Mouse (Mus musculus): ENCODE data around the gene Scarf2.

- no peak for TF ChIP-seq GATA1 (IDR thresholded peaks at IDR 0.05; ENCODE audit: low read length)
- no peak for TF ChIP-seq TAL1 (IDR thresholded peaks at IDR 0.05; ENCODE audit: low read length)
These were observed 31.1 kb downstream of the Scarf2 start for GRCm38 (mm10) chr16:17828229-17828628.

Data from erythroblast, embryonic 14.5 days (primary cell).